Mouse (Mus musculus) C2C12 (cell line): ENCODE data around the gene Vps45. TPM values are rescaled to one million over a fixed set of nuclear protein-coding genes. Genes with fewer than 3 reads are reported as not detected.

Experiments used
- H3K27me3 ChIP-seq: one replicate; pipeline ENCODE4 v1.6.1; 2011; ENCODE audit not compliant: control insufficient read depth, insufficient read depth, insufficient read length
- H3K36me3 ChIP-seq: one replicate; pipeline ENCODE4 v1.6.1; 2011; ENCODE audit not compliant: control insufficient read depth, insufficient read depth
- H3K4me3 ChIP-seq: one replicate; pipeline ENCODE4 v1.5.1; 2011; ENCODE audit warnings: mild to moderate bottlenecking, control low read depth; ENCODE audit not compliant: poor library complexity, insufficient read depth, severe bottlenecking
- H3K79me2 ChIP-seq: one replicate; pipeline ENCODE4 v1.6.1; 2011; ENCODE audit not compliant: control insufficient read depth, insufficient read depth
- H3K79me3 ChIP-seq: one replicate; pipeline ENCODE4 v1.6.1; 2011; ENCODE audit warnings: low read depth, control low read depth
- H3ac ChIP-seq: one replicate; pipeline ENCODE3; 2011; ENCODE audit warnings: low read depth; ENCODE audit not compliant: control insufficient read depth, insufficient read length
- CEBPB ChIP-seq: IDR thresholded peaks from one replicate; pipeline ENCODE4 v1.6.1; 2011; ENCODE audit warnings: low read depth, mild to moderate bottlenecking, control low read depth, moderate library complexity
- CTCF ChIP-seq: IDR thresholded peaks from one replicate; pipeline ENCODE4 v1.5.1; 2011; ENCODE audit not compliant: control insufficient read depth, insufficient read depth, insufficient read length
- FOSL1 ChIP-seq: IDR thresholded peaks from one replicate; pipeline ENCODE4 v1.8.0; 2011; ENCODE audit warnings: mild to moderate bottlenecking, low read length; ENCODE audit not compliant: poor library complexity, insufficient read depth, severe bottlenecking
- MAX ChIP-seq: IDR thresholded peaks from one replicate; pipeline ENCODE4 v1.6.1; 2011; ENCODE audit warnings: mild to moderate bottlenecking, control low read depth
- MYOD1 ChIP-seq: IDR thresholded peaks from one replicate; pipeline ENCODE4 v1.6.1; 2011; ENCODE audit warnings: low read depth; ENCODE audit not compliant: control insufficient read depth, insufficient read length
- MYOG ChIP-seq: IDR thresholded peaks from one replicate; pipeline ENCODE4 v1.6.1; 2011; ENCODE audit not compliant: control insufficient read depth, insufficient read length; ENCODE audit errors: extremely low read depth
- USF1 ChIP-seq: IDR thresholded peaks from one replicate; pipeline ENCODE4 v1.6.1; 2011; ENCODE audit warnings: low read depth, mild to moderate bottlenecking, control low read depth, moderate library complexity
- polyA plus RNA-seq: library from polyadenylated mRNA; unstranded; fragments of >200 nt; fragmentation: generic; extraction: Trizol; gene quantifications from one replicate; pipeline ENCODE4 v1.2.1, GENCODE M21; 2012; ENCODE audit warnings: missing spikeins

Vps45 gene
- polyA plus RNA-seq, 1 experiment = 15.6 TPM

DNA sequence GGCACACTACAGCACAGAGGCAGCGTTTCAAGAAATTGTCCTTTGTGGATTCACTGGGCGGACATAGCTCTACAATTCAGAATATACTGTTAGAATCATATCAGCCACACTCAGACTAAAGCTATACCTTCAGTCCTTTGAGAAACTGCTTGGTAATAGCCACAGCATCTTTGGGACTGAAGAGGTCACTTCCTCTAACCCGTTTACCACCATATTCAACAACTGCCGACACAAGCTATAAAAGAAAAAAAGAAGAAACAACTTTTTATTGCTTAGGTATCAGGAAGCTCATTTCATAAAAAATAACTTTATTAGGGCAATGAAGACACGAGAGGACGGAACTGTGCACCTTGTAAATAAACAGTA is 25.6 kb downstream of the Vps45 start:
- Histone ChIP-seq H3ac (no peak overlapping the region), H3K4me3 (no peak overlapping the region), H3K79me3 (no peaks in the 10 kb centered on the region), H3K79me2 (no peaks in the 10 kb centered on the region), H3K27me3 (no peaks in the 10 kb centered on the region), H3K36me3 (peaks cover 4% of the 10 kb centered on the region)
- TF ChIP-seq CEBPB (no peak), MYOG (no peak), FOSL1 (no peak), MAX (no peak), USF1 (no peak), CTCF (no peak), MYOD1 (no peak)

DNA sequence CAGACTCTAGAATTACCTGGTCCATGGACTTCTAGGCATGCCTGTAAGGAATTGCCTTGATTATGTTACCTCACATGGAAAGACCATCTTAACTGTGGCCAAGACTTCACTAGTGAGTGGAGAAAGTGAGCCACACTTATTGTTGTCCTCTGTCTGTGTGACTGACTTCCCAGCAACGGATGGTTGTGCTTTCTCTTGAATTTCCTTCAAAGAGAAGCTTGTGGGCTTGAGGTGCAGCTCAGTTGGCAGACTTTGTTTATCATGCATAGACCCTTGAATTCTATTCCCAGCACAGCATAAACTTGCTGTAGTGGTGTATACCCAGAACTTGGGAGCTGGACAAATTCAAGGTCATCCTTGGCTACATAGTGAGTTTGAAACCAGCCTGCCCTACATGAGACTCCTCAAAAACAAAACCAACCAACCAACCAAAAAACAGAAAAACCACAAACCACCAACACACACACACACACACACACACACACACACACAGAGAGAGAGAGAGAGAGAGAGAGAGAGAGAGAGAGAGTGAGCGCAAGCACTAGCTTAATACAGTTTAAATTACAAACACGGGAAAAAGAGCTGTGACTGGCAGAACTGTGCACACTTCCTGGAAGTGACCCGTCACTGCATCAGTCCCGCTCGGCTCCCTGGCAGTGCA is 26.1 kb downstream of the Vps45 start:
- Histone ChIP-seq H3ac (no peak overlapping the region), H3K4me3 (no peak overlapping the region), H3K27me3 (no peaks in the 10 kb centered on the region), H3K79me3 (no peaks in the 10 kb centered on the region), H3K79me2 (no peaks in the 10 kb centered on the region), H3K36me3 (peaks cover 4% of the 10 kb centered on the region)
- no peak for TF ChIP-seq USF1
- TF ChIP-seq MYOD1 = no peak
- TF ChIP-seq FOSL1 = no peak
- no peak for TF ChIP-seq CEBPB
- TF ChIP-seq MYOG = no peak
- no peak for TF ChIP-seq MAX
- no peak for TF ChIP-seq CTCF

DNA sequence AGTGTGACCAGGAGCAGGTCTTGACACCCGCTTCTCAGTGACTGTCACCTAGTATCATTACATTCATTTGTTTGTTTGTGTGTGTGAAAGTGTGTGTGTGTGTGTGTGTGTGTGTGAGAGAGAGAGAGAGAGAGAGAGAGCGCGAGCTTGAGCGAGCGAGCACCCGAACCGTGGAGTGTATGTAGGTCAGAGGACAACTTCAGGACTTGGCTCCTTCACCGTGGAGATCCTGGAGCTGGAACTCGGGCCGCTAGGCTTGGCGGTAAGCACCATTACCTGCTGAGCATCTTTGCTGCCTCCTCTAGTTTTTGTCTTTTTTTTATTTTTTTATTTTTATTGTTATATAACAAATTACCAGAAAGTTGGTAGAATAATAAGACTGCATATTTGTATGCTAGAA is 28.5 kb downstream of the Vps45 start:
- no peak for TF ChIP-seq FOSL1
- no peak for TF ChIP-seq USF1
- no peak for TF ChIP-seq CEBPB
- no peak for TF ChIP-seq CTCF
- TF ChIP-seq MYOG = no peak
- no peak for TF ChIP-seq MYOD1
- TF ChIP-seq MAX = no peak
- no peak overlapping the region for H3K4me3 ChIP-seq
- no peaks in the 10 kb centered on the region for H3K79me2 ChIP-seq
- no peaks in the 10 kb centered on the region for H3K27me3 ChIP-seq
- H3K79me3 ChIP-seq = no peaks in the 10 kb centered on the region
- peaks cover 4% of the 10 kb centered on the region for H3K36me3 ChIP-seq
- no peak overlapping the region for H3ac ChIP-seq

DNA sequence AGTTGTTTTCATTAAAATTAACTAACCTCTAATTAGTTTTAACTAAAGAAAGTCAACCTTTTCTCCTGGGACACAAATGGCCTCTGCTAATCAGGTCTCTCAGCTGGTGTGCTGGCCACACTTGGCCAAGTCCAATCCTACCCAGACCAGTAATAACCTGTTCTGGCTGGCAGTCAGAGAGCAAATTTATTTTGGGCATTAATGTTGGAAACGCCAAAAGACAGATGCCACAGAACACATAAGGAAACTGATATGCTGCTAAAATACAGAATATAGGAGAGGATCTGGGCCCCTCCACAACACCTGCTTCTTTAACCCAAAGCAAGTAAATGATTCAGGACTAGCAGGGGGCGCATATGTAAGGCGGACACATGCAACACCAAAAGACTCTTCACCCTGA is 28.9 kb downstream of the Vps45 start:
- Histone ChIP-seq H3K4me3 (no peak overlapping the region), H3K27me3 (no peaks in the 10 kb centered on the region), H3K79me2 (no peaks in the 10 kb centered on the region), H3K79me3 (no peaks in the 10 kb centered on the region), H3ac (no peak overlapping the region), H3K36me3 (peaks cover 4% of the 10 kb centered on the region)
- TF ChIP-seq MYOD1 (no peak), MYOG (no peak)

DNA sequence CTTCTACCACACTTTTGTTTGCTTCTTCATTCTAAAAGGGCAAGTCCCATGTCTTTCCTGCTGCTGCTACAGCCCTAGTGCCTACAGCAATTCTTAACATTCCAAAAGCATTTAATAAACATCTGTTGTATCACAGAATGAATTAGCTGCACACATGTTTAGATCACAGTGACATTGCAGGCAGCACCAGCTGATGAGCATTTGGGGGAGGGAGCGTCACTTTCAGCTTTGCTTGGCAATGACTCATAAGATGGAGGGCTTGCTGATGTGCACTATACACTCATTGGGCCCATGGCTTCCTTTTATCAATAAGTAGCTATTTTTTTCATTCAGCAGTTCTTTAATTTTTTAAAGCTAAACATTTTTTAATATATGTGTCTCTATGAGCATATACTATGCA is 30.4 kb downstream of the Vps45 start:
- H3K36me3 ChIP-seq = peaks cover 4% of the 10 kb centered on the region
- no peak overlapping the region for H3ac ChIP-seq

DNA sequence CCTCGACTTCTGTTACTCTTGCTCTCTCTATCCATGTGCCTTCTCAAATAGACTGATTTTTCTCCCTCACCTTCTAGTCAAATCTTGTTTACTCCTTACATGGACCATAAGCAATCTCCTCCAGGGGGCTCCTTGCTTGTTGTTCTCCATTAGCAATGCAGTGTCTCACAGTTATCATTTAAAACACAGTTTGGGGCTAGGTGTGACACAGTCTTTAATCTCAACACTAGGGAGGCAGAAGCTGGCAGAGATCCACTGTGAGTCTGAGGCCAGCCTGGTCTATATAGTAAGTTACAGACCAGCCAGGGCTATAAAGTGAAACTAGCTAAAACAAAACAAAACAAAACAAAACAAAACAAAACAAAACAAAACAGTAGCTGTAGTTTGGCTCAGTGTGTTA is 31.1 kb downstream of the Vps45 start:
- no peak for TF ChIP-seq MYOG
- no peak for TF ChIP-seq MAX
- no peak for TF ChIP-seq CTCF
- TF ChIP-seq CEBPB = no peak
- no peak for TF ChIP-seq USF1
- TF ChIP-seq FOSL1 = no peak
- no peak for TF ChIP-seq MYOD1
- peaks cover 4% of the 10 kb centered on the region for H3K36me3 ChIP-seq
- no peaks in the 10 kb centered on the region for H3K27me3 ChIP-seq
- H3K79me2 ChIP-seq = no peaks in the 10 kb centered on the region
- H3K79me3 ChIP-seq = no peaks in the 10 kb centered on the region
- H3K4me3 ChIP-seq = no peak overlapping the region
- no peak overlapping the region for H3ac ChIP-seq

More for the DNA sequence above, 30.4 kb downstream of the Vps45 start:
- Histone ChIP-seq H3K79me2 (no peaks in the 10 kb centered on the region), H3K79me3 (no peaks in the 10 kb centered on the region), H3K4me3 (no peak overlapping the region), H3K27me3 (no peaks in the 10 kb centered on the region)
- no peak for TF ChIP-seq MAX
- no peak for TF ChIP-seq CTCF
- no peak for TF ChIP-seq USF1
- TF ChIP-seq FOSL1 = no peak
- no peak for TF ChIP-seq CEBPB
- no peak for TF ChIP-seq MYOG
- no peak for TF ChIP-seq MYOD1
